Mouse (Mus musculus) spleen, postnatal 4 days (tissue): ENCODE measurements around the gene Jak1.

Experiments
- DNase-seq, 2 experiments: peaks; one replicate each; pipeline ENCODE4 v3.0.0; 2022; ENCODE audit warnings: low spot score in 2 of 2

Jak1 gene

GRCm38 (mm10) chr4:101146891-101147655 is 118.0 kb downstream of the Jak1 start:
- no peak for DNase-seq

- peak; percentile 50 to 75 for DNase-seq
Measured at GRCm38 (mm10) chr4:101146047-101146745, 118.9 kb downstream of the Jak1 start.

- no peak for DNase-seq
Measured at GRCm38 (mm10) chr4:101144790-101145189, 120.3 kb downstream of the Jak1 start.

- no peak for DNase-seq
Measured at GRCm38 (mm10) chr4:101144361-101144760, 120.7 kb downstream of the Jak1 start.

- no peak for DNase-seq
Measured at GRCm38 (mm10) chr4:101143901-101144300, 121.2 kb downstream of the Jak1 start.

- DNase-seq, result no peak
Measured at GRCm38 (mm10) chr4:101141768-101142167, 123.3 kb downstream of the Jak1 start.

GRCm38 (mm10) chr4:101137975-101138374 is 127.1 kb downstream of the Jak1 start:
- no peak for DNase-seq

- DNase-seq, result no peak
Measured at GRCm38 (mm10) chr4:101135909-101136308, 129.2 kb downstream of the Jak1 start.

- no peak for DNase-seq
Measured at GRCm38 (mm10) chr4:101135013-101135412, 130.1 kb downstream of the Jak1 start.

GRCm38 (mm10) chr4:101121002-101121401 is 144.1 kb downstream of the Jak1 start:
- DNase-seq, result no peak

GRCm38 (mm10) chr4:101107122-101107521 is 158.0 kb downstream of the Jak1 start:
- no peak for DNase-seq
